Mouse (Mus musculus): ENCODE results near the gene Msrb3.

GRCm38 (mm10) chr10:120946847-120947246 lies 47.9 kb upstream of the Msrb3 start:
- no peak for TF ChIP-seq CTCF (conservative IDR thresholded peaks at IDR 0.05; ENCODE audit: insufficient read depth, insufficient read length, low read depth, low read length)
- TF ChIP-seq POLR2A (IDR thresholded peaks at IDR 0.05; ENCODE audit: low read depth, low read length) = no peak

Data from kidney, adult 2 months (tissue).